Mouse (Mus musculus): ENCODE measurements around the gene Alk.

Gene Alk

GRCm38 (mm10) chr17:72399331-72400059, 204.9 kb downstream of the Alk start:
- no peak for DNase-seq (ENCODE audit: low spot score)

- DNase-seq (ENCODE audit: low spot score) = no peak
Measured at GRCm38 (mm10) chr17:72395956-72396355, 208.5 kb downstream of the Alk start.

GRCm38 (mm10) chr17:72368991-72369390, 235.4 kb downstream of the Alk start:
- DNase-seq (ENCODE audit: low spot score) = no peak

DNA sequence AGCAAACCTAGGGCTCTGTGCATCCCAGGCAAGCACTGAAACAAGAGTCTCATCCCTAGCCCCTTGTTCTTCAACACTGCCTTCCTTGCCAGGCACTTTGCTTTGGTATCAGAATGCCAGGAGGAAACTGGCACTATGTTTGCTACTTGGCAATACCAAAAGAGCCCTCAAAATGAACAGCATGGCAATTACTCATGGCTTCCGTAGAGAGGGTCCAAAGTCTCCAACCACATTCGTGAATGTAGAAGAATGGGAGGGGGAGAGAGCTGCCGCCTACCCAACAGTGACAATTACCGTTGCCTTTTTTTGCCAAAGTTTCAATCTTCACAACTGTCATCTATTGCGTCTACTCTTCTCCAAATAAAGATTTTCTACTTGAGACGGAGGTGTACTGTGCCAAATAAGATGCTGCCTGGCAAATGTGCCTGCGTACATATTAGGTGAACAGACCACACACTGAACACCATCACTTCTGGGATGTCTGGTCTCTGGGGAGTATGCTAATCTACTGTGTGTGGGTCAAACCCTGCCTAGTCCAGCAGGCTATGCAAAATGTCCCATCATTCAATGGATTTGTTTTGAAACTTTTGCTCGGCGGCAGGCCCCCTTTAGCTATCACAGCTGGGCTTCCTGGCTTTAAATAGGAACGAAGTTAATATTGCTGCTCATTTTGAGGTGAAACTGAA, 241.5 kb downstream of the Alk start:
- no peak for DNase-seq (ENCODE audit: low spot score)

DNA sequence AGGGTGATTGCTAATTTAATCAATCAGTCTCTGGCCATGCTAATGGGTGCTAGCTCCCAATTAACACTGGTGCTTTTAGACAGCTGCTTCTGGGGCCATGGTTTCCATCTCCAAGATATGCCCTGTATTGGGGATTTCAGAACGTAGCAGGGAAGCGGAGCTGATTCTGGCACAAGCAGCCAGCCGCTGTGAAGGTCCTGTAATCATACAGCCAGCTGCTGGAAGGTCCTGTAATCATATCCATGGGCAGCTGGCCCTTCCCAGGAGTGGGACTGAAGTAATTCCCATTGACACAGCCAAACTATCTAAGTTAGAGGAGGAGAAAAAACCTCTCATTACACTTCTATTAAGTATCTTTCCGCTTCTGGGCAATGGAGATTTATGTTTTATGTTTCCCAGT, 242.5 kb downstream of the Alk start:
- no peak for DNase-seq (ENCODE audit: low spot score)

GRCm38 (mm10) chr17:72356759-72357302, 247.6 kb downstream of the Alk start:
- DNase-seq (ENCODE audit: low spot score) = no peak

- DNase-seq (ENCODE audit: low spot score) = no peak
Measured at GRCm38 (mm10) chr17:72339437-72339836, 265.0 kb downstream of the Alk start.

DNA sequence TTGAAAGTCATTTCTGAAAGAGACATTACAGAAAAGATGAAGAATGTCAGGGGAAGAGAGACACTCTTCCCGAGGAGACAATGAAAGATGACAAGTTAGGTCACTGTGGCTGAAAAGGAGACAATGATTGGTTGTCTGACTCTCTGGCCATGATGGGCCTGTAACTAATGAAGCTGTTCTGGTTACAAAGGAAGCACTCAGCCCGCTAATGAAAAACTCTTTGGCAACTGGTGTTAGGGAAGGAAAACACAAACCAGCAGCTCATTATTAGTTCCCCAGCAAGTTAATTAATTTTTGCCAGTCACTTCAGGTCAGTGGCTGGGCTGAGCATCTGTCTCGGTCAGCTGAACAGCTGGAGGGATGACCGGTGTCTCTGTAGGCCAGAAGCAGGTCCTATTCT, 271.5 kb downstream of the Alk start:
- no peak for DNase-seq (ENCODE audit: low spot score)

- DNase-seq (ENCODE audit: low spot score) = no peak
Measured at GRCm38 (mm10) chr17:72325941-72326340, 278.5 kb downstream of the Alk start.

GRCm38 (mm10) chr17:72319576-72319975, 284.9 kb downstream of the Alk start:
- no peak for DNase-seq (ENCODE audit: low spot score)

DNA sequence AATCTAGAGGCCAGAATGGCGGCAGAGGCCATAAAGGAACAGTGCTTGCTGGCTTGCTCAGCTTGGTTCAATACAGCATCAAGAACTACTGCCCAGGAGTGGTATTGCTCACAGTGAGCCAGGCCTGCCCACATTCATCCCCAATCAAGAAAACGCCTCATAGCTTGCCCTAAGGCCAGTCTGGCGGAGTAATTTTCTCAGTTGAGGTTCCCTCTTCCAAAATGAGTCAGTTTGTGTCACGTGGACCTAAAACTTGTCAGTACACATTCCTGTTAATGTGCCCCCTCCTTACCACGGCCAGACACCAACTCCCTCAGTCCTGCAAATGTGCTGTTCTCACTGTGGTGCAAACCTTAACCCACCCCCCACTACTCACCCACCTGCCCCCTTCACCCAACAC, 304.8 kb downstream of the Alk start:
- no peak for DNase-seq (ENCODE audit: low spot score)

DNA sequence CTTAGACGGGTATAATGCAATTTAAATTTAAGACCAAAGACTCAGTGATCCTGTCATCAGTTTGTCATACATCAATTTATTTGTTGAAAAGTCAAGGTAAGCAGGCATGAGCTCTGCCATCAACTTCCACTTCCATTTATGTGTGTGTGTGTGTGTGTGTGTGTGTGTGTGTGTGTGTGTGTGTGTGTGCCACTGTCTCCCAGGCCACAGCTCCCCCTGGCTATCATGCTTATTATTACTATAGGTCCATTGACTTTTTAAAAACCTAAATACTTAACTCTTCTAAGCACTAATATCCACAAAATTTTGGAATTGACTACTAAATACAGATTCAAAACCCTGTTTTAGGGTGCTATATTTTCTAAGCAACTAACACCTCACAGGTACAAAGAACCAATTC, 308.1 kb downstream of the Alk start:
- DNase-seq (ENCODE audit: low spot score) = no peak

GRCm38 (mm10) chr17:72293267-72293580, 311.2 kb downstream of the Alk start:
- no peak for DNase-seq (ENCODE audit: low spot score)

DNA sequence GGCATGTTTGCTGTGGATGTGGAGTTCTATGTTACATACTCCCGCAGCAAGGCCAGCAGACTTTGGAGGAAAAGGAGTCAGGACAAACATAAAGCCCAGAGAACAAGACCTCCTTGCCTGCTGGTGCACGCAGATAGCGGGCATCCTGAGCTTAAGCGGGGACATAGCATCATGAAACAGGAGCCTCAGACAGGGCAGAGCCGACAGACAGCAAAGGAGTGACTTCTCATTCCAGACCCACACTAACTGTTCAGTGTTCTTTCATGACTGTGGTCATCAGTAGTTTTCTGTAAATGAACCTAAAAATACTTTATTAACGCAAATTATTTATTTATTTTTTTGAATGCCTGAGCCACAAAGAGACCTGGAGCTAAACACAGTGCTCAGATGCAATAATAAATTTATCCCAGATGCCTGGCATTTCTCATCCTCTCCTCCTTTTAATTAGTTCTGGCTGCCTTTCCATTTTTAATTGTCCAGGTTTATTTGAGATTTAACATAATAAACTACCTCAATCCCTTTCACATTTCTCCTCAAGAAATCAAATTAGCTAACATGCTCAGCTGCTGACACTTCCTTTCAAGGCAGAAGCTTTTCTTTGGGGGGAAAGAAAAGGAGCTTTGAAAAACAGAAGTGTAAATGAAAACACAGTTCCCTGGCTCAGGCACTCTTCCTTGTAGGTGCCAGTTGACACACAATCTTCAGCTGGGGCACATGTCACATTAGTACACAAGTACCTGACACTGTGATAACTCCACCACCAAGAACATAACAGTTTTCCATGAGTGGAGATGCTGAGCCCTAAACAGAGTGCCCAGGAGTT, 311.8 kb downstream of the Alk start:
- no peak for DNase-seq (ENCODE audit: low spot score)

- DNase-seq (ENCODE audit: low spot score) = no peak
Measured at GRCm38 (mm10) chr17:72285961-72286360, 318.5 kb downstream of the Alk start.

- DNase-seq (ENCODE audit: low spot score) = no peak
Measured at GRCm38 (mm10) chr17:72278296-72278695, 326.1 kb downstream of the Alk start.

DNA sequence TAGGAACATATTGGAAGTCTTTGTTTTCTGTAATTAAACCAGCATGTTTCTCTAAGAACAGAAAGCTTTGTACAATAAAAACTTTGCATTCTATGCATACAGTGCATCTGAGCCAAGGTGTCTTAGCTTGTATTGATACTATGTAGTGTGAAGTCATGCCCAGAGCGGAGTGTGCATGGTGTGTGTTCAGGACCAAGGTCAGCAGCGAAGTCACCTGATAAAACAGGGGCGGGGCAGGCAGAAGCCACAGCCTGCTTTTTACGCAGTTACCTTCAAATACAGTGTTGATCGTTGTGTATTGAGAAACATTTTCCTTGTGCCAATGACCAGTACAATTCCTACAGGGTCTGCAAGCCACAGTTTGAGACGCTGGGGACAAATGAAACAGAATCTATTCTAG, 327.6 kb downstream of the Alk start:
- no peak for DNase-seq (ENCODE audit: low spot score)

GRCm38 (mm10) chr17:72275391-72275904, 329.0 kb downstream of the Alk start:
- DNase-seq (ENCODE audit: low spot score) = no peak

GRCm38 (mm10) chr17:72274205-72274604, 330.2 kb downstream of the Alk start:
- DNase-seq (ENCODE audit: low spot score) = no peak

- no peak for DNase-seq (ENCODE audit: low spot score)
Measured at GRCm38 (mm10) chr17:72271640-72272039, 332.8 kb downstream of the Alk start.

- DNase-seq (ENCODE audit: low spot score) = no peak
Measured at GRCm38 (mm10) chr17:72268529-72268928, 335.9 kb downstream of the Alk start.

DNA sequence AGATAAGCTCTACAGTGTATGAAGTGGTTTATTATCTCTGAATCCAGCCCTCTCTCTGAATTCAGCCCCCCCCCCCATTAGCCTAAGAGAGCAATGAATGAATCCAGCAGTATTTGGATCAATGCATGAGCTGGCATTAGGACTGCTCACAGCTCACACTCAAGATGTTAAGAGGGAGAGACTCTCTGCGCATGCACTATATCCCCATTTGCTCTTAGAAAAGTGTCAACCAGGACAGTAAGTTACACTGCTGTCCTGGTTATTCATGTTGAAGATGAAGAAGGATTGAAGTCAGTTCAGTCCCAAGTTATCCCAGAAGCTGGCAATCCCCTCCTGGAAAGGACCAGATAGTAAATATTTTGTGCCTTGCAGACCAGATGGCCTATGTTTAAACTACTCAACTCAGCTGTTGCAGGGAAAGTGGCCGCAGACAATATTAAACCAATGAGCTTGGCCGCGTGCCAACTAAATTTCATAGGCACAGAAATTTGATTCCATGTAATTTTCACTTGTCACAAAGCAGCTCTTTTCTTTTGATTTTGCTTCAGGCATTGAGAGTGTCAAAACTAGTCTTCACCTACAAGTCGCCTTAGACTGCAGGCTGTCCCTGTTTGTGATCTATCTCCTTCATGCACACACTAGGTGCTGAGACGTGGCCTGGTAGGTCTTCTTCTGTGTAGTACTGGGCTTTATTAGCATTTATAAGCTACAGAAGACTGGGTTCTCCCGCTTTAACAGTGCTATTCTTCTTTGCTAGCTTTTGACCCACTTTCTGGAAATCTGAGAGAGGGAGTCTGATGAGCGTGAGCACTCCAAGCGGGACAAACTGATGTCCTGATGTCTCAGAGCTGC, 339.0 kb downstream of the Alk start:
- DNase-seq (ENCODE audit: low spot score) = no peak
